Mouse (Mus musculus): ENCODE data around the gene Phactr1. TPM values are rescaled to one million over a fixed set of nuclear protein-coding genes. Genes with fewer than 3 reads are reported as not detected.
"Not testable (repeated sequence)": the region's sequence is repeated elsewhere in the genome, so short reads cannot be mapped to it uniquely, and the experiment has no call there.

Phactr1 gene
- total and polyA plus RNA-seq, 2 experiments = 0.16 to 0.28 TPM

DNA sequence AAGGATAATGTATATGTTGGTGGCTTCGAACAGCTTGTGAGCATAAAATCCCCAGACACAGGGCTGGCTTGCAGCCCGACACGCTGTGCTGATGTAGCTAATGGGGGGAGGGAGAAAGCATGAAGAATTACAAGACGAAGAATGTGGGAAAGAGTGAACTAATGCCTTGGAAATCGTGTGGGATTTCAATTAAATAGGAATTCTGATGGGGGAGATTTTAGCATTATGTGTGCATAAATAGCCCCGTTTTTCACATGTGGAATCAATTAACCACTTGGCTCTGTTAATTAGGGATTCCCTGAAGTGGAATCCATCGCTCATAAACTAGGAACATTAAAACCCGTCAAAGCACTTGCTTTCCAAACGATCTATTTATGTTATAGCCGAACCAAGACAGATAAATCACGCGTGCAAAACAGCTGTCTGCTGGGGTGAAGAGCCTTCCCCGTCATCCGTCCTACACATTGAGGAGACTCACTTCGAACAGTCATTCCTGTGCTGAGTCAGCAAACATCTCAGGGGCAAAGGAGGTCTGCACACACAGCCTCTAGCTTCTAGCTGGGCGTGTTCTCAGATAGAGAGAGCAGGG lies 254.2 kb downstream of the Phactr1 start:
- no peak for DNase-seq (ENCODE audit: extremely low read depth, low read depth, low spot score)
- Histone ChIP-seq H3K79me2 (ENCODE audit: control insufficient read depth, insufficient read depth, low read length) (no peaks in the 10 kb centered on the region), H3K36me3 (ENCODE audit: control insufficient read depth, insufficient read depth, low read length) (no peaks in the 10 kb centered on the region), H3K4me1 (ENCODE audit: control insufficient read depth, insufficient read depth, low read length) (no peaks in the 10 kb centered on the region), H3K27me3 (ENCODE audit: control insufficient read depth, insufficient read depth, low read length) (0 out of 2 replicates have a peak, but pooled peaks cover 2% of the 10 kb centered on the region), H3K9ac (ENCODE audit: low read depth, low read length) (no peak overlapping the region), H3K27ac (replicated peaks; ENCODE audit: insufficient read depth, low read depth, low read length) (no peak overlapping the region), H3K4me3 (ENCODE audit: insufficient read depth, low read depth, low read length) (no peak overlapping the region)
- WGBS = 78% methylated on average over 16 of the region's 16 CpGs
- TF ChIP-seq POLR2A (IDR thresholded peaks at IDR 0.05; ENCODE audit: extremely low read depth, insufficient read depth, low read length) = no peak
- TF ChIP-seq CTCF (IDR thresholded peaks at IDR 0.05; ENCODE audit: low read depth, low read length) = no peak

DNA sequence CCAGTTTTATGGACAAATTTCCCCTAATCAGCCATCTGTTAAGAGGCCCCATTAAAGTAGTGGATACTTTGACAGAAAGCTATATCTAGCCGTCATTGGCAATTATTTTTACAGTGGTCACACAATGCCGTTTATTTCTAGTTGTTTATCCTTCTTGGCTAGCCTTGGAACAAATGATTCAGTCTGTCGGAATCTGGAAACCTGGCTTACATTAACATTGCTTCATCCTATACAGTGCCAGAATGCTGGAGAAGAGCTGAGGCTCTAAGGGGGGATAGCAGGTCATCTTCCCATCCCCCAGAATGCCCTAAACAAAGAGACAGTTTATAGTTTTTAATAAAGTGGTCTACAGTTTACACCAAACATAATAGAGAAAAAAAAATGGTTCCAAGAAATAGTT lies 257.4 kb downstream of the Phactr1 start:
- no peak for DNase-seq (ENCODE audit: extremely low read depth, low read depth, low spot score)
- Histone ChIP-seq H3K36me3 (ENCODE audit: control insufficient read depth, insufficient read depth, low read length) (no peaks in the 10 kb centered on the region), H3K79me2 (ENCODE audit: control insufficient read depth, insufficient read depth, low read length) (no peaks in the 10 kb centered on the region), H3K27me3 (ENCODE audit: control insufficient read depth, insufficient read depth, low read length) (no peaks in the 10 kb centered on the region), H3K9ac (ENCODE audit: low read depth, low read length) (no peak overlapping the region), H3K4me3 (ENCODE audit: insufficient read depth, low read depth, low read length) (no peak overlapping the region), H3K27ac (replicated peaks; ENCODE audit: insufficient read depth, low read depth, low read length) (no peak overlapping the region), H3K4me1 (ENCODE audit: control insufficient read depth, insufficient read depth, low read length) (no peaks in the 10 kb centered on the region)
- 84% methylated on average over 3 of the region's 3 CpGs for WGBS
- TF ChIP-seq POLR2A (IDR thresholded peaks at IDR 0.05; ENCODE audit: extremely low read depth, insufficient read depth, low read length) (no peak), CTCF (IDR thresholded peaks at IDR 0.05; ENCODE audit: low read depth, low read length) (no peak)

DNA sequence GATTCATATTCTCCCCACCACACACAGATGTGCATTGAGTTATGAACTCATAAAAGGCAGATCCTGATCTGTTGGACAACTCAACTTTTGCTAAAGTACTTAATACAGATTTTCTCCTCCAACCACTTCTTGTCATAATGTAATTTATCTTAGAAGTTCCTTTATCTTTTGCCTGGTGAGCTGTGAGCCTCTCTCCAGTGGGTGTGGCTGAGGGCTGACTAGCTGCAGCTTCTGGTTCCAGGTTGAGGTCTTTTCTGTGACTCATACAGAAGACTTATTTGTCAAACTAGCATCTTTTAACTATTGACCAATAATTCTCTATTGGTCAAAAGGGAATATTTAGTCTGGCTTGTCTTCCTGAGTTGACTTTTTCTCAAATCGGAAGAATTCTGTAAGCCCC lies 257.9 kb downstream of the Phactr1 start:
- no peak for TF ChIP-seq CTCF (IDR thresholded peaks at IDR 0.05; ENCODE audit: low read depth, low read length)
- Histone ChIP-seq H3K27ac (replicated peaks; ENCODE audit: insufficient read depth, low read depth, low read length) (no peak overlapping the region), H3K4me1 (ENCODE audit: control insufficient read depth, insufficient read depth, low read length) (no peaks in the 10 kb centered on the region), H3K36me3 (ENCODE audit: control insufficient read depth, insufficient read depth, low read length) (no peaks in the 10 kb centered on the region), H3K9ac (ENCODE audit: low read depth, low read length) (no peak overlapping the region), H3K27me3 (ENCODE audit: control insufficient read depth, insufficient read depth, low read length) (no peaks in the 10 kb centered on the region), H3K79me2 (ENCODE audit: control insufficient read depth, insufficient read depth, low read length) (no peaks in the 10 kb centered on the region), H3K4me3 (ENCODE audit: insufficient read depth, low read depth, low read length) (no peak overlapping the region)
- 89% methylated on average over 1 of the region's 1 CpGs for WGBS
- DNase-seq (ENCODE audit: extremely low read depth, low read depth, low spot score) = no peak

DNA sequence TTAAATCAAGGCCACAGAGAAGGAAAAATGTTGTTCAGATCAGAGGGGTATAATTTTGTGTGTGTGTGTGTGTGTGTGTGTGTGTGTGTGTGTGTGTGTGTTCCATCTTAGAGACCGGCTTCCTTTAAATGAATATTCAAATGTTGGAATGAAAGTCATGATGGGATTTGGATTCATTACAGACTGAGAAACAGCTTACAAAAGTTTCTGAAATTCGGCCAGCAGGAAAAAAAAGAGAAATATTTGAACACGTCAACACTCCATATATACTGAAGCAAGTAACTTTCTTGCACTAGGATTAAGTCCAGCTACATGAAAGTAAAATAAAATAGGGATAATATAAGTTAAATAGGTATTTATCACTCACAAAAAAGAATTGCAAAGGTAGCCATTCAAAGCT lies 259.8 kb downstream of the Phactr1 start:
- no peak overlapping the region for H3K4me3 ChIP-seq (ENCODE audit: insufficient read depth, low read depth, low read length)
- no peaks in the 10 kb centered on the region for H3K36me3 ChIP-seq (ENCODE audit: control insufficient read depth, insufficient read depth, low read length)
- H3K9ac ChIP-seq (ENCODE audit: low read depth, low read length) = no peak overlapping the region
- no peak for TF ChIP-seq POLR2A (IDR thresholded peaks at IDR 0.05; ENCODE audit: extremely low read depth, insufficient read depth, low read length)
- no peak for TF ChIP-seq CTCF (IDR thresholded peaks at IDR 0.05; ENCODE audit: low read depth, low read length)
- no peak for DNase-seq (ENCODE audit: extremely low read depth, low read depth, low spot score)
- no peak overlapping the region for H3K27ac ChIP-seq (replicated peaks; ENCODE audit: insufficient read depth, low read depth, low read length)
- 82% methylated on average over 3 of the region's 3 CpGs for WGBS
- H3K4me1 ChIP-seq (ENCODE audit: control insufficient read depth, insufficient read depth, low read length) = no peaks in the 10 kb centered on the region
- no peaks in the 10 kb centered on the region for H3K79me2 ChIP-seq (ENCODE audit: control insufficient read depth, insufficient read depth, low read length)
- no peaks in the 10 kb centered on the region for H3K27me3 ChIP-seq (ENCODE audit: control insufficient read depth, insufficient read depth, low read length)

DNA sequence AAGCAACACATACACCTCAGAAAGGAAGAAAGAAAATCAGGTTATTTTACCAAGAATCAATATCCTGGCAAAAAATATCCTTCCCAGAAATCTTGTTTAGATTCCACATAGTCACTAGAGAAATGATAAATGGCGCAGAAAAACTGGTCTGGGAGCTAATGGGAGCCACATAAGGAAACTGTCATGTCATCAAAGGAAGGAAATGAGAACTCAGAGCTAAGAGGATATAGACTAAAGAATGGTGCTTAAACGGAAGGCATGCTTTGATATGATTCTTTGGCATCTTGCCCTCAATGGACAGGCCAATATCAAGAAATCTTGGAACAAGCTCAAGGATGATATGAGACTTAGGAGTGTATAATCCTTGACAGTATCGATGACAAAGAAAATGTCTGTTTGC lies 263.7 kb downstream of the Phactr1 start:
- no peak for DNase-seq (ENCODE audit: extremely low read depth, low read depth, low spot score)
- no peak overlapping the region for H3K4me3 ChIP-seq (ENCODE audit: insufficient read depth, low read depth, low read length)
- no peaks in the 10 kb centered on the region for H3K36me3 ChIP-seq (ENCODE audit: control insufficient read depth, insufficient read depth, low read length)
- TF ChIP-seq POLR2A (IDR thresholded peaks at IDR 0.05; ENCODE audit: extremely low read depth, insufficient read depth, low read length) = no peak
- no peak for TF ChIP-seq CTCF (IDR thresholded peaks at IDR 0.05; ENCODE audit: low read depth, low read length)
- no peaks in the 10 kb centered on the region for H3K4me1 ChIP-seq (ENCODE audit: control insufficient read depth, insufficient read depth, low read length)
- H3K9ac ChIP-seq (ENCODE audit: low read depth, low read length) = no peak overlapping the region
- WGBS = 71% methylated on average over 3 of the region's 3 CpGs
- no peaks in the 10 kb centered on the region for H3K27me3 ChIP-seq (ENCODE audit: control insufficient read depth, insufficient read depth, low read length)
- H3K79me2 ChIP-seq (ENCODE audit: control insufficient read depth, insufficient read depth, low read length) = no peaks in the 10 kb centered on the region
- no peak overlapping the region for H3K27ac ChIP-seq (replicated peaks; ENCODE audit: insufficient read depth, low read depth, low read length)

DNA sequence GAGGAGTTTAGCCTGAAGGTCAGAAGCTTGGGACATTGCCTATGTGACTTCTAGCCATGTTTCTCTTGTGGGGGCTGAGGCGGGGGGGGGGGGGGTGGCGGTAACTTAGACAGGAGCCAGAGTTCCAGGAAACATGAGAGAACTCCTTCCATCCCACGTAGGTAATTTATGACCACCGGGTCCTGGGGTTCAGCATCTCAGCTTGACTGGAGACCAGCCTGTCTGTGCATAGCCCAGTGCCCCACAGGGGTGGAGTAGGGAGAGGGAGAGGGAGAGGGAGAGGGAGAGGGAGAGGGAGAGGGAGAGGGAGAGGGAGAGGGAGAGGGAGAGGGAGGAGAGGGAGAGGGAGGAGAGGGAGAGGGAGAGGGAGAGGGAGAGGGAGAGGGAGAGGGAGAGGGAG lies 264.8 kb downstream of the Phactr1 start:
- WGBS = 100% methylated on average over 1 of the region's 4 CpGs
- H3K36me3 ChIP-seq (ENCODE audit: control insufficient read depth, insufficient read depth, low read length); H3K9ac ChIP-seq (ENCODE audit: low read depth, low read length); DNase-seq (ENCODE audit: extremely low read depth, low read depth, low spot score); H3K27ac ChIP-seq (replicated peaks; ENCODE audit: insufficient read depth, low read depth, low read length); H3K4me3 ChIP-seq (ENCODE audit: insufficient read depth, low read depth, low read length); H3K4me1 ChIP-seq (ENCODE audit: control insufficient read depth, insufficient read depth, low read length); H3K27me3 ChIP-seq (ENCODE audit: control insufficient read depth, insufficient read depth, low read length); H3K79me2 ChIP-seq (ENCODE audit: control insufficient read depth, insufficient read depth, low read length): not testable (repeated sequence)
